Mouse (Mus musculus) ES-Bruce4 (cell line): ENCODE measurements around the gene Mrps26.

Experiments used
- CTCF ChIP-seq: IDR thresholded peaks from one replicate; pipeline ENCODE4 v1.8.1; 2011; ENCODE audit warnings: low read depth, low read length
- EP300 ChIP-seq: IDR thresholded peaks from 2 replicates; pipeline ENCODE4 v1.6.1; 2011; ENCODE audit warnings: low read depth, low read length; ENCODE audit not compliant: insufficient read depth
- POLR2A ChIP-seq: IDR thresholded peaks from one replicate; pipeline ENCODE4 v1.8.1; 2011; ENCODE audit warnings: low read length; ENCODE audit not compliant: insufficient read depth

GRCm38 (mm10) chr2:130575873-130576272 lies 12.3 kb downstream of the Mrps26 start, which contains the start of gene Oxt:
- TF ChIP-seq CTCF (no peak), EP300 (no peak), POLR2A (no peak)
